Mouse (Mus musculus) cerebellum, adult 9-10 months (tissue): ENCODE data around the gene Qpct.
A peak's percentile ranks its signal among the peaks of the same experiment; 100 is the strongest.

ENCODE experiments used
- DNase-seq: peaks from one replicate; pipeline ENCODE4 v3.0.0; 2022

Gene Qpct

DNA sequence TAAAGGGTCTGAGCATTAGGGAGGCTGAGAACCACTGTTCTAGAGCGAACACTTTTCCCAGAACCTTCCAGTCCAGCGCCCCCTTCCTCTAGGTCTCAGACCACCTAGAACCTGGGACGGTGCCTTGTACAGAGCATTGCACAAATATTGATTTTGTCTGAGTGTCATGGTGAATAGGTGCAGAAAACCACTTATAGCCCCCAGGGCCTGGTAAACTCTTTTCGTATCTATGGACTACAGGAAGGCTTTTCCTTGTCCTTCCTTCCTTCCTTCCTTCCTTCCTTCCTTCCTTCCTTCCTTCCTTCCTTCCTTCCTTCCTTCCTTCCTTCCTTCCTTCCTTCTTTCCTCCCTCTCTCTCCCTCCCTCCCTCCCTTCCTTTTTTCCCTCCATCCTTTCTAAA lies at the start of gene Qpct:
Gene Qpct (plus strand): TSS at position 301 of the 400 bp plus-strand sequence.
- no peak for DNase-seq

GRCm38 (mm10) chr17:79013625-79014024 lies 38.1 kb upstream of the Qpct start:
- no peak for DNase-seq

DNA sequence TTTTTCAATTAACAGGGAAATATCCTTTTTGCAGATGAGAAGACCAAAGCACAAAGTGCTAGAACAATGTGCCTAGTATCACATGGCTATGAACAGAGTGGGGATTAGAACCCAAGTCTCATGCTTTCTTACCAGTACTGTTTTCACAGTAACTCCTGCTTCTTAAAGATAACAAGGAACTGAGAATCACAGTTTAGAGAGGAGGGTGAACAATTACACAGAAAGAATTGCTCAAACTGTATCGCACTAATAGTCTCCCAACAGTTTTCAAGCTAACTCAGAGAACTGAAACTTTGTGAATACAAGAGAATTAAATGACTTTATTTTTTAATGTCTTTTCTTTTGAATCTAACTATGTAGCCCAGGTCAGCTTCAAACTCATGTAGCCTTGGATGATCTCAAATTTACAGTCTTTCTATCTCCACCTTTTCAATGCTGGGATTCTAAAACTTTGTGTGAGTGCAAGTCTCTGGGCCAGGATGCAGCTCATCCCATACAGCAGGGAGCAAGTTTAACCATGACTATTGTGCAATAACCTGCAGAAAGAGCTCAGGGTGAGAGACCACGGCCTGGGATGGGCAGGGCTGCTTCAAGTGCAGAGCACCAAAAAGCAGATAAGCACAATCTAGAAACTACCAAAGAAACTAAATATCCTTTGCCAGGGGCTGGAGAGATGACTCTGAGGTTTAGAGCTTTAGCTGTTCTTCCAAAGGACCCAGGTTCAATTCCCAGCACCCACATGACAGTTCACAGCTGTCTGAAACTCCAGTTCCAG lies 36.6 kb upstream of the Qpct start:
- DNase-seq = no peak

GRCm38 (mm10) chr17:79015831-79016230 lies 35.9 kb upstream of the Qpct start:
- DNase-seq = no peak

- no peak for DNase-seq
These were observed 33.3 kb upstream of the Qpct start for GRCm38 (mm10) chr17:79018422-79018821.

DNA sequence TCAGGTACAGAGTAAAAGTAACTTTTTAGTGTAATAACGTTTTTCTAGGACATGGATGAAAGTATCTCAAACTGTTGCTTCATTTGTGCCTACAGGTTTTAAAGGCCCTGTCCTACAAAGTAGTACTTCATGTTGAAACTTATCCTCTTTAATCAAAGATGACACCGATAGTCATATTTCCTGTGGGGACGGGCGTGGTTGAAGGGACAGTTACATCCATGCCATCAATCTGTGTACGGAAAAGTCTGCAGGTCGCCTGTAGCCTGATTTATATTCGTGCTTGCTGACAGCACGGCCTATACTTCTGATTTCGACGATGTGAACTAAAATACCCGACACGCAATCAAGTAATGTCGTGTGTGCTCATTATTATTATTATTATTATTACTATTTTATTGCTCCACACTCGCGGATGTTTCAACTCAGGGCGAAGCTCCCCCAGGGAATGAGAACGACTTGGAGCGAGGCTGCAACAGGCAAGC lies 31.9 kb upstream of the Qpct start:
- DNase-seq = no peak

DNA sequence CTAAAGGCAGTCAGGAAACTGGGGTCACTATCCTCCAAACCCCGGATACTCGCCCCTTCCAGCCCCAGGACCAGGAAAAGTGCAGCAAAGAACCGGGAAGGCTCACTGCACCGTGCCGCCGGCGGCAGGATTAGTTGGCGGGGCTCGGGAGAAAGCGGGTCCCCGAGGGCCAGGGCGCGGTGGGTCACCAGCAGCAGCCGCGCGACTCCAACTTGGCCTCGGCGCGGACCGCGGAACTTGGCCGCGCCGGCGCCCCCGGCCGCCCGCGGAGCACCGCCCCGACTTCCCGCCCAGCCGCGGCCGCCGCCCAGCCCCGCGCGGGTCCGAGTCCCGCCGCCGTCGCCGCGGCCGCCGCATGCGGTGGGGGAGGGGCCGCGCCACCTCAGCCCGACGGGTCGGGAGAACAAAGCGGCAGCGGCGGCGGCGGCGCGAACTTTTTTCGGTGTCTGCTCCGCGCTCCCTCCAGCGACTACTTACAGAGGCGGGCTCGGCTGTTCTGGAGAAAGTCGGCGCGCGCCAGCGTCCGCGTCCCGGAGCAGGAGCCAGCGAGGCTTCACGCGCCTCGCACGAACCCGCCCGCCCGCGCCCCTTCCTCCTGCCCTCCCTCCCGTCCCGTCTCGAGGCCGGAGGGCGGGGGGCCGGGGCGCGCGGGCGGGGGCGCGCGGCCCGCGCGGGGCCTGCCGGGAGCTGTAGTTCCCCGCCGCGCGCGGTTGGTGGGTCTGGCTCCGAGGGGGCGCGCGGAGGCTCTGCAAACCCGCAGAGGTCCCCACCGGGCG lies 31.3 kb upstream of the Qpct start, which contains the start of gene Prkd3:
Gene Prkd3 (minus strand): TSS at position 609 of the 776 bp plus-strand sequence.
- no peak for DNase-seq

- no peak for DNase-seq
These were observed 30.7 kb upstream of the Qpct start for GRCm38 (mm10) chr17:79020984-79021335.

DNA sequence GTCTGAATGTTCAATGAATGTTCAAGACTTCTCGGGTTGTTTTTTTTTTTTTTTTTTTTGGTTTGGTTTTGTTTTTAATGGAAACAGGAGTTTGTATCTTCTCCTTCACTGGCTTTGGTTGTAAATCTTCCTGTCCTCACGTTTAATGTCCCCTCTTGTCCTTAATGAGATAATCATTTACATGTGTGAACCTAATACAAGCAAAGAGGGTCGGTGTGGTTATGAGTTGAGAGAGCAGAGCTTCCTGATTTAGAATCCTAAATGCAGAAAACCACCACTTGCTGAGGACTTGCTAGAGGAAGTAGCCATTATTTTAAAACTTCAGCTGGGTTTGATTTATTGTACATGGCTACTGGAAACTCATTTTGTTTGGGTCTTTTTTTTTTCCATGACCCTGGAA lies 29.0 kb upstream of the Qpct start:
- no peak for DNase-seq

DNA sequence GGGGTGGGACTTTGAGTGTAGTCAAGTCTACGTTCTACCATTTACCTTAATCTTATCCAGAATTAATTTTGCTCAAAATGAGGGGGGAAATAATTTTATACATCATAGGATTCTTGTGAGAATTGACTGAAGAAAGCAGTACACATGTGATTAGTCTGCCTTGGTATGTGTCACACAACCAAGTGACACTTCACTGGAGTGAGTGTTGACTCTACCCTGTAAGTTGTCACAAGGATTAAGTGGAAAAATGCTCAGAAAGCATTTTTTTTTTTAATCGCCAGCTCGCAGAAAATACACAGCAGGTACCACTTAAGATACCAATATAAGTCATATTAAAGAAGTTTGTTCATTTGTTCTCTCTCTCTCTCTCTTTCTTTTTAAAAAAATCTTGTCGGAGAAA lies 27.2 kb upstream of the Qpct start:
- DNase-seq = no peak

GRCm38 (mm10) chr17:79029226-79029625 lies 22.5 kb upstream of the Qpct start:
- no peak for DNase-seq

- DNase-seq = no peak
These were observed 20.1 kb upstream of the Qpct start for GRCm38 (mm10) chr17:79031569-79031968.

DNA sequence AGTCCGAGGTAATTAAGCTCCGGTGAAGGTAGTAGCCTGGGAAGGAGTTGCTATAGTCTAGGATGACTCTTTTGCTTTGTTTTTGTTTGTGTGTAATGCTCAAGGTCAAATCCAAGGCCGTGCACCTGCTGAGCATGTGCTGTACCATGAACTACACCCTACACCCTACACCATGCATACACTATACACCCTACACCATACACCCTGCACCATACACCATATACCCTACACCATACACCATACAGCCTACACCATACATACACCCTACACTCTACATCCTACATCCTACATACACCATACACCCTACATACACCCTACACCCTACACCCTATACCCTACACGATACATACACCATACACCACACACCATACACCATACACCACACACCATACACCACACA lies 18.9 kb upstream of the Qpct start:
- DNase-seq = no peak

DNA sequence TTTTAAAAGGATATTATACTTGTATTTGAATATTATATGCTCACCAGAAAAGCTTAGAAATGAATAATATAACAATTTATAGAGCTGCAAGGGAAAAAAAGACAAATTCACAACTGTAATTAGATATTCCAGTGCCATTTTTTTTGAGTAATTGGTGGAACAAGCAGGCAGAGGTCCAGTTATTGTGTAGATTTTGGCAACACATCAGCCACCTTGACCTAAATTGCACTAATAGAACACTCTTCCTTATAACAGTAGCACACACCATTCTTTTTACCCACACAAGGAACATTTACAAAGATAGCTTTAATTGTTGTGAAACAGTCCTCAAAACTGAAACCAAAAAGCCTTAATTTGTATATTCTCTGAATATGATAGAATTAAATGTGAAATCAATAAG lies 12.0 kb upstream of the Qpct start:
- no peak for DNase-seq

DNA sequence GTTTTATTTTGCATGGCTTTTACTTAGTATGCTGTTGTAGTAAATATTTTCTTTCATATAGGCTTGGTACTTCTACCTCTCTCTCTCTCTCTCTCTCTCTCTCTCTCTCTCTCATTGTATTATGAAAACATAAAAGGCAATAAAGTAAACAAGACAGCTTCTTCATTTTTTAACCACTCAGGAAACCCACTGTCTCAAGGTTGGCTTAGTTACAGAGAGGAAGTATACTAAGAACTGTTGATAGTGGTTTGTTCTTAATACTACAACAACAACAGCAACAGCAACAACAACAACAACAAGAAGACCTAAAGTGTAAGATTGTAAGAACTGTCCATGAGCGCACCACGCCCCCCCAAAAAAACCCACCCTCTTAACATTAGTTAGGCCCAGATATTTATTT lies 8.0 kb upstream of the Qpct start:
- no peak for DNase-seq

DNA sequence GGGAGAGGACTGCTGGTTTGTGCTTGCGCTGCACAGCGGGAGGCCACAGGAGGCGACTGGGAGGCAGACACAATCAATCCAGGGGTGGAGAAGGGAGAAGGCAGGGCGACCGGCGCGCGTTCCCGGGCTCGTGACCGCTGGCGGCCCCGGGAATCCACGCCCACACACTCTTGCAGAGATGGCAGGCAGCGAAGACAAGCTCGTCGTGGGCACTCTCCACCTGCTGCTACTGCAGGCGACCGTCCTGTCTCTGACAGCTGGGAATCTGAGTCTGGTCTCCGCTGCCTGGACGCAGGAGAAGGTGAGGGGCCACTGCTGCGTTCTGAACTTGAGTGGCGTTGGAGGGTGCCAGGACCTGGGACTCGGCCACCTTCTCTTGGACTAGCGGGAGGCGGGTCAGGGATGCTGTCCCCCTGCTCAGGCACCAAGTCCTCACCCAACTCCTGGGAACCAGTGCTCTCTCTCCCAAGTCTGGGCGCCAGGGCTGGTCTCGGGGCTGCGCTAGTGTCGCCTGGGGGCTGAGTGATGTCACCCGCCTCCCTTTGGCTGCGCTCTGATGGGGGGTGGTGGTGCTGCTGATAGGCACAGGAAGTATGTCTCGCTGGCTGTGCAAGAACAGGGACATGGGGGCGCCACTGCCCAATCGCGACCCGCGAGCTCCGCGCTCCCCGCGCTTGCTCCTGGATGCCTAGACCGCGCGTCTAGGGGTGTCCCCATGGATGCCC lies 544 bp downstream of the Qpct start:
- DNase-seq = peak; percentile 3

DNA sequence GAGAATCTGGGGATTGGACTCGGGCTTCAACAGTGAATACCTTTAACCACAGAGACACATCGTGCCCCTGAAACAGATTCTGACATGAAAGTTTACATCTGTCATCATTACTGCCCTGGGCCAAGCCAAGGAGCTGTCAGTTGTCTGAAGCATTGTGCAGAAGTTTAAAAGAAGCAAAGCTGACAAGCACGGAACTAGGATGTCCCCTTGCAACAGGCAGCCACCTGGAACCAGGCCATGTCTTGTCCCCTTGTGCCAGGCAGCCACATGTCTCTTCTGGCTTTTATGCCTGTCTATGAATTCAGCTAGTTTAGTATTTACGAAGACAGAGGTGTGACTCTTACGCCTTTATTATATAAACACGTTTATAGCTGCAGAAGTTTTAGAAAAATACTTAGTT lies 6.6 kb downstream of the Qpct start:
- DNase-seq = no peak

DNA sequence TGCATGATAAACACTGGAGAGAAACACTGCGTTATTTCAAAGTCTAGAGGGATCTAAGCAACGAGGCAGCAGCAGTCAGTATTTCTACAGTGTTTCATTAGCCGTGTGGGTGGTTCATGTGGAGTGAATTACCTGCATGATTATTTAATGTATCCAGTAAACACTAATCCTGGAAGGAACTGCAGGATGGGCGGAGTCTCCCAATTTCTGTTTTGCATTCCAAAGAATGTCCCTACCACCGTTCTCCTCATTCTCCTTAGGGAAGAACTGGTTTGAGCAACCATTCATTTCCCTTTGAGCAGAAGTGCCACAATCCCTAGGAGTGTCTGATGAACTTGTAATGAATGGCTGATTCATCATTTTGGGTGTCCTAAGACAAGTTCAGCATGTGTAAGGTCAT lies 8.5 kb downstream of the Qpct start:
- no peak for DNase-seq

GRCm38 (mm10) chr17:79064250-79064649 lies 12.5 kb downstream of the Qpct start:
- DNase-seq = no peak

DNA sequence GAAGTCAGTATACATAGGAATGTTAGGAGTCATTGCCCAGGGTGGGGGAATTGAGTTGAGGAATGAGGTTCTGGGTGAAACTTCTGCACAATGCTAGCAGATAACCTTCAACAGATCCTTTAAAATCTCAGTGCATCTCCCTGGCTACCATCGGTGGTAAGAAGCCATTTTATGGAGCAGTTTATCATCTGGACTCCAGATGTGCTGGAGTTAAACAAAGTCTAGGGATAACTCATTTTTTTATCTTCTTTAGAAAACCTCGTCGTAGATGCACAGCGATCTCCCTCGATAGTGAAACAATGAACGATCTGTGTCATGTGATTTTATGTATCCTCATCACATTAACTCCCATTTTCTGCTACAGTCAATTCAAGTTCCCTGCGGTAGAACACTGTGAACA lies 16.9 kb downstream of the Qpct start:
- no peak for DNase-seq

DNA sequence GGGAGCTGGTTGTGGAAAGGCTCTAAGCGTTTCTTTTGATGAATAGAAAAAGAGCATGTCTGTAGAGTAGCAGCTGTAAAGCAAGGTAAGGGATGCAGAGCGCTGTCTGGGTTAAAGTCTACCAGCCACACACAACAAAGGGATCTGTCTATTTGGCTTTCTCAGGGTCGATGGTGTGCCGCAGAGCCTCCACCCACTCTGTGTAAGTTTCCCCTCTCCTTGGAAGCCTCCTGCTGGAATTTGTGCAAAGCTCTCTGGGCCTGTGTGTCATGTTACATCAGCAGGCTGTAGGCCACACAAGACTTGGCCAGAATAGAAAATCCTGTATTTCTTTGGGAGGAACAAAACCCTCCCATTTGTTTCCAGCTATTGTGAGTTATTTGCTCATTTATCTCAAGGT lies 17.3 kb downstream of the Qpct start:
- no peak for DNase-seq

DNA sequence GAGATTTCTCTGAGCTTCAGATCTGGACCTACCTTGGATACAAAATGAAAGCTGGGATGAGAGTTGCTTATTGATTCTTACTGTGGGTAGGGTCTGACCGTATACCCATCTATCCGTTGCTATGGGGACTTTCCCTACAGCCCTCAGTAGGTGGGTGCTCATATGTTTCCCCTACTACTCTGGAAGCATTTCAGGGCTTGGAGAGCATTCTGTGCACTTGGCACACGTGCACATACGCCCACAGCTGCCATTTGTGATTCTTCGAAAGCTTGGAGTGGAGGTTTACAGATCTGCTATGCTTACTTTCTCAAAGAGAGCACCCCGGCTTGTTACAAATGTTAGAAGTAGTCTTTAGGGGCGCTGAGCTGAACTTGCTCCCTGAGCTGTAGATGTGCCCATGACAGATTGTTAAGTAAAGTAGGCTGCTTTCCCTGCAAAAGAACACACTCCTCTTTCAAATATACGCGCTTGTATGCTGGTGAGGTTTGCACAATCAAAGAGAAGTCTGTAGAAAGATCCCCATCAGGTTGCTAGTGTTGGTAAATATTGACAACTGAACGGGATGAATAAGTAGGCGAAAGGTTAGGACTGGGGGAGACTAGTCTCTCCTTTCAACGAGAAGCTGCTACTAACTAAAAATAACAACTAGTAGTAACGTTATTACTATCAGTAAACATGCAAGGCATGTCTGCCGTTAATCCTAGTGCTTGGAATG lies 18.2 kb downstream of the Qpct start:
- DNase-seq = no peak

- no peak for DNase-seq
These were observed 20.2 kb downstream of the Qpct start for GRCm38 (mm10) chr17:79071951-79072350.
